Mouse (Mus musculus): ENCODE measurements at regions not wholly inside any gene's neighbourhood (a gene's known extent, or its start where the extent isn't known, plus 50 kb on each side); places are given as distances from the start of the nearest gene placed in this dataset.

DNA sequence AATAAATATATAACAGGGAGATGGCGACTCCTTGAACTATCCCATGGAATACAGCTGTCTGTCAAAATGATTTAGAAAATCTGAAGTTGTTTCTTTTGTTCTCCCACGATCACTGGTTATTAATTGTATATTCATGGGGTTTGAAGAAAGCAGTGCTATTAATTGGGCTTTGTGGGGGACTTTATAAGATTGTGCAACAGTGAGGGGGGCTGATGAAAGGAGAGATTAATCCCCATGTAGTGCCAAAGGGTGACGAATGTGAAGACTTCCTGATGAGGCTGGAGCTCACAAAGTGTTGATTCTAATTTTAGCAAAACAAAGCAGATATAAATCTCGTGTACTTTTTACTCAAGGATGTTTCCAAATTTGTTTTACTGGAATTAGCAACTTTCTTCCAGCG lies 340.0 kb upstream of the Id4 start:
- no peak for TF ChIP-seq CTCF (IDR thresholded peaks at IDR 0.05; ENCODE audit: borderline replicate concordance, insufficient read depth, low read length)
- TF ChIP-seq POLR2A (IDR thresholded peaks at IDR 0.05; ENCODE audit: low read depth, low read length): no peak
